Mouse (Mus musculus) olfactory bulb, adult 2 months (tissue): ENCODE data around the gene Ryr1. TPM values are rescaled to one million over a fixed set of nuclear protein-coding genes. Genes with fewer than 3 reads are reported as not detected.

Experiments
- H3K27ac ChIP-seq: fragments of 200-500 bp; 2 replicates; pipeline ENCODE4 v1.5.1; 2012; ENCODE audit warnings: low read depth, low read length; ENCODE audit not compliant: insufficient read depth
- H3K4me1 ChIP-seq: fragments of 200-500 bp; 2 replicates; pipeline ENCODE4 v1.6.1; 2012; ENCODE audit warnings: low read length; ENCODE audit not compliant: control insufficient read depth, insufficient read depth
- H3K4me3 ChIP-seq: fragments of 200-500 bp; 2 replicates; pipeline ENCODE4 v1.5.1; 2012; ENCODE audit warnings: mild to moderate bottlenecking, low read depth, low read length, moderate library complexity; ENCODE audit not compliant: insufficient read depth
- CTCF ChIP-seq: fragments of 200-500 bp; IDR thresholded peaks from 2 replicates; pipeline ENCODE4 v1.5.1; 2012; ENCODE audit warnings: low read depth, mild to moderate bottlenecking, low read length, moderate library complexity; ENCODE audit not compliant: insufficient read depth
- POLR2A ChIP-seq: fragments of 200-500 bp; IDR thresholded peaks from 2 replicates; pipeline ENCODE4 v1.6.1; 2012; ENCODE audit warnings: mild to moderate bottlenecking, low read depth, low read length, moderate library complexity; ENCODE audit not compliant: insufficient read depth
- WGBS: fragments of 180-500 bp; shearing (Covaris S2); methylation state at CpG from one replicate; pipeline ENCODE4 v1.1.7; 2018; 5-methylcytosine and 5-hydroxymethylcytosine counted together
- polyA plus RNA-seq: library from polyadenylated mRNA; stranded (reverse); fragments of >200 nt; gene quantifications from 2 replicates; pipeline ENCODE4 v1.2.4, GENCODE M21; 2012; ENCODE audit warnings: low replicate concordance; ENCODE audit not compliant: missing spikeins, insufficient read depth, insufficient read length

Ryr1 gene
- polyA plus RNA-seq, 1 experiment = not detected

DNA sequence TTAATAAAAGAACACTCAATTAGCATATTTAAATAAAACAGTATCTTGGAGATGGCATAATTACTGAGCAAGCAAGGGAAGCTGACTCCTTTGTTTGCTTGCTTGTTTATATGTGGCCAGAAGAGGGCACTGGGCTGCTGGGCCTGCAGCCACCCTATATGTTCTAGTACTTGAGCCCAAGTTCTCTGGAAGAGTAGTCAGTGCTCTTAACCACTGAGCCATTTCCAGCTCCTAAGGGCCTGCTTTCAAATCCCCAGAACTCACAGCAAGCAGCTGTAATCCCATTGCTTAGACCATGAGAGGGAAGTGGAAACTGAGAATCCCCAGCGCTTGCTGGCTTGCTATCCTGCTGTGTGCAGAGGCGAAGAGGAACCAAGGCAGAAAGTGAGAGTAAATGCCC lies 3.7 kb upstream of the Ryr1 start:
- no peak for TF ChIP-seq POLR2A
- TF ChIP-seq CTCF = no peak
- H3K27ac ChIP-seq = no peak overlapping the region
- 76% methylated on average over 2 of the region's 2 CpGs for WGBS
- H3K4me3 ChIP-seq = no peak overlapping the region
- peaks cover 9% of the 10 kb centered on the region; the same call in 1 of the 2 replicates for H3K4me1 ChIP-seq

DNA sequence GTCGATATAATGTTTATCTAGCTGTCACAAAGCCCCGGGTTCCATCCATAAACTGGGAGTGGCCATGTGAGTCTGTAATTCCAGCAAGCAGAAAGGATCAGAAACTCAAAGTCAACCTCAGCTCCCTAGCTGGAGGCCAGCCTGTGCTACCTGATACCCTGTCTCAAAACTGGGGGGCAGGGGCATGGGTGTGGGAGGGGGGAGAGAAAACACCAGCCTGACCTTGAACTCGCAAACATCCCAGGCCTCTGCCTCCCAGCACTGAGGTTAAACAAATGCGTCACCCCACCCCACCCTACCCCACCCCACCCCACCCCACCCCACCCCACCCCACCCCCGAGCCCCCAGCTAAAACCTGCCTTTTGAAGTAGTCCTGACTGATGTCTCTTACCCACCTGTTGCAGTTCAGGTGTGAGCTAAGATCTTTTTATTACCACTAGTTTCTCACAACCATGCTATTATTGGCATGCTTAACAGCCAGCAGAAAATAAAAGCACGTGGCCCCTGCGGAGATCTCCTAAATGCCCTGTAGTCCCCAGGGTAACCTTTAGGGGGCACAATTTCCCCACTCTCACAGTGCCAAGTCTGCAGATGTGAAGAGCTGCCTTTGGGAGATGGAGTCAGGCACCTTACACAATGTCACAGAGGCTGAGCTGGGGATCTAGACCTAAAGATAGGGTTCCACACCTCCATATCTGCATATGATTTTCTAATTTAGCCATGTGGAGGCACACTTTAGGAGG lies 1.4 kb upstream of the Ryr1 start:
- 36% methylated on average over 7 of the region's 7 CpGs for WGBS
- no peak overlapping the region for H3K27ac ChIP-seq
- peaks cover 9% of the 10 kb centered on the region; the same call in 1 of the 2 replicates for H3K4me1 ChIP-seq
- no peak overlapping the region for H3K4me3 ChIP-seq
- TF ChIP-seq POLR2A (no peak), CTCF (no peak)

DNA sequence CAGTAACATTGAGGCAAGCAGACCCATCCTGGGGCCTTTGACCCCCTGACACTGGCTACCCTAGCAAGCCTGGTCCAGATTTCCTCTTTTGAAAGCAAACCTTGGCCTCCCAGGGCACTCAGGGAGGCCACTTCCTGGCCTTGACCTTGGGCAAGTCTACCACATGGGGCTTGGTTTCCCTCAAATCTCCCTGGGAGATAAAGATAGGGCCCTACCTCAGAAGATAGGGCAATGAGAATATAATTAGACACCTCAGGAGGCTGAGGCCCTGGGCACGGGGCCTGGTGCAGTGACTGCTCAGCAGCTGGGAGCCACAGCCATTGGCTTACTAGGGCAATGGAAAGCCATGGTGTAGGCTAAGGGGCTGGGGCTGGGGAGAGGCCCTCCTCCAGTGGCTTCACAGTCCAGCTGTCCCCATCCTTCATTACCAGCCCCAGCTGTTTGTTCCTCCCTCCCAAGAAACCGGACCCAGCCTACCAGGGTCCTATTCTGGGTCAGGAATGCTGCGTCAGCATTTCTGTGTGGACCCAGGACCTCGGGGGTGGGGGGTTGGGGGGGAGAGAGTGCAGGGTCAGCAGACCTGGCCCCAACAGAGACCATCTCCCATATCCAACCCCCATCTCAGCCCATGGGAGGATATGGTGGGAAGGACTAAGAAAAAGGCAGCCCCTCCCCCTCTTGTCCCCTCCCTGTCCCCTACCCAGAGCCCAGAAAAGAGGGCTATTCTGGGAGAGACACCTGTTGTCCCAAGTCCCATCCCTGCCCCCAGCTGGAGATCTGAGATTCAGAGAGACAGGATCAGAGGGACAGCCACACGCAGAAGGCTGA lies 1.2 kb downstream of the Ryr1 start:
- Histone ChIP-seq H3K4me3 (no peak overlapping the region), H3K27ac (no peak overlapping the region), H3K4me1 (peaks cover 9% of the 10 kb centered on the region; the same call in 1 of the 2 replicates)
- 66% methylated on average over 5 of the region's 5 CpGs for WGBS
- no peak for TF ChIP-seq CTCF
- TF ChIP-seq POLR2A = no peak

DNA sequence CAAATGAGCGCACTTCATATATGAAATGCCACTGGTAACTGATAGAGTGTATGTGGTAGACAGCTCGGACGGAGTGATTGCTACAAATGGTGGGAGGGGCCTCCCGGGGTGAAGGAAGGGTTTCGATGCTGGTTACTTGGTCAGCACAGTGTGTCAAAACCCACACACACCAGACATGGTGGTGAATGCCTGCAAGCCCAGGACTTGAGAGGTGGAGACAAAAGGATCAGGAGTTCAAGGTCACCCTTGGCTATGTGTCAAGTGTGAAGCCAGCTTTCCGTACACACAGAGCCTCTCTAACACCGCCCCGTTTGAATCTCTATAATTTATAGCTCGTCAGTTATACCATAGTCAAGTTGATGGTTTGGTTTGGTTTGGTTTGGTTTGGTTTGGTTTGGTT lies 2.2 kb downstream of the Ryr1 start:
- 92% methylated on average over 9 of the region's 9 CpGs for WGBS
- no peak for TF ChIP-seq POLR2A
- H3K4me1 ChIP-seq = peaks cover 9% of the 10 kb centered on the region; the same call in 1 of the 2 replicates

DNA sequence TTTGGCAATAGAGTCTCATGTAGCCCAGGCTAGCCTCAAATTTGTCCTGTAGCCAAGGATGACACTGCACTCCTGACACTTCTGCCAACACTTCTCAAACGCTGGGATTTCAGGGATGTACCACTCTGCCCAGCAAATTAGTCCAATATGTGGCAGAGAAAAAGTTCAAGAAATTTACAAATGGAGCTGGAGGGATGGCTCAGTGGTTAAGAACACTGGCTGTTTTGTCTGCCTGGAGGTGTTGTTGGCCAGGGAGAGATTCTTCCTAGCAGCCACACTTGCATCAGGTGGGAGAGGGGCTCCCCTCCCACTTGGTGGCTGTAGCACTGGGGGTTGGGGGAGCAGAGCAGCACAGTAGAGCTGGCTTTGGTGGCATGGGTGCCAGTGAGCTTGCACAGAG lies 5.5 kb downstream of the Ryr1 start:
- WGBS = 61% methylated on average over 1 of the region's 1 CpGs

More for the DNA sequence above, 2.2 kb downstream of the Ryr1 start:
- H3K4me3 ChIP-seq = no peak overlapping the region
- H3K27ac ChIP-seq = no peak overlapping the region

DNA sequence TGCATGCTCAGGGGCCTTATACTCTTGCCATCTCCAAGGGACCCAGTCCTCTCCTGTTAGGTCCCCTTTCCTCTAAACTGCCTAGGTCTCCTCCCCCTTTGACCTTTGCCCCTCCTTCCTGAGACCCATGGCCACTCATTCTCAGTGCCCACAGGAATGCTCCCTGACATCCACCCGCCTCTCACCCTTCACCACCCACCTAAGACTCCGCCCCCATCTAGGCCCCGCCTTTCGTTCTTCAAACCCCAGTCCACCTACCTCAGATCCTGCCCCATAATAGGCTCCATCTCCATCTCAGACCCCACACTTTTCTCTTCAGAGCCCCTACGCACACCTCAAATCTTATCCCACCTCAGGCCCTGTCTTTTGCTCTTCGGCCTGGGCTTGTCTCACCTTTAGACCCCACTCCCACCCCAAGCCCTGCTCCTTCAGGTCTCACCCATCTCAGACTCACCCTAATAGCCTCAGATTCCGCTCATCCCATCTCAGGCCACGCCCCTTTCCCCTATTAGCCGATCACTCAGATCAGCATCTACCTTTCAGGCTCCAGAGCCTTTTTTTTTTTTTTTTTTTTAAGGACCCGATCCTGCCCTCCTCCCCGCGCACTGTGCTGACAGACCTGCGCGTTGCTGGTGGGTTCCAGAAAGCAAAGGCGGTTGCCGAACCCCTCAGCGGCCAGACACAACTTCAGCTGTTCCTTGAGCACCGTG lies 6.7 kb downstream of the Ryr1 start:
- WGBS = 27% methylated on average over 18 of the region's 18 CpGs
- H3K4me1 ChIP-seq = no peaks in the 10 kb centered on the region
- TF ChIP-seq POLR2A (no peak), CTCF (no peak)
- H3K27ac ChIP-seq = no peak overlapping the region
- H3K4me3 ChIP-seq = no peak overlapping the region

More for the DNA sequence above, 5.5 kb downstream of the Ryr1 start:
- TF ChIP-seq POLR2A (no peak), CTCF (no peak)
- Histone ChIP-seq H3K4me1 (0 out of 2 replicates have a peak, but pooled peaks cover 2% of the 10 kb centered on the region), H3K4me3 (no peak overlapping the region), H3K27ac (no peak overlapping the region)

DNA sequence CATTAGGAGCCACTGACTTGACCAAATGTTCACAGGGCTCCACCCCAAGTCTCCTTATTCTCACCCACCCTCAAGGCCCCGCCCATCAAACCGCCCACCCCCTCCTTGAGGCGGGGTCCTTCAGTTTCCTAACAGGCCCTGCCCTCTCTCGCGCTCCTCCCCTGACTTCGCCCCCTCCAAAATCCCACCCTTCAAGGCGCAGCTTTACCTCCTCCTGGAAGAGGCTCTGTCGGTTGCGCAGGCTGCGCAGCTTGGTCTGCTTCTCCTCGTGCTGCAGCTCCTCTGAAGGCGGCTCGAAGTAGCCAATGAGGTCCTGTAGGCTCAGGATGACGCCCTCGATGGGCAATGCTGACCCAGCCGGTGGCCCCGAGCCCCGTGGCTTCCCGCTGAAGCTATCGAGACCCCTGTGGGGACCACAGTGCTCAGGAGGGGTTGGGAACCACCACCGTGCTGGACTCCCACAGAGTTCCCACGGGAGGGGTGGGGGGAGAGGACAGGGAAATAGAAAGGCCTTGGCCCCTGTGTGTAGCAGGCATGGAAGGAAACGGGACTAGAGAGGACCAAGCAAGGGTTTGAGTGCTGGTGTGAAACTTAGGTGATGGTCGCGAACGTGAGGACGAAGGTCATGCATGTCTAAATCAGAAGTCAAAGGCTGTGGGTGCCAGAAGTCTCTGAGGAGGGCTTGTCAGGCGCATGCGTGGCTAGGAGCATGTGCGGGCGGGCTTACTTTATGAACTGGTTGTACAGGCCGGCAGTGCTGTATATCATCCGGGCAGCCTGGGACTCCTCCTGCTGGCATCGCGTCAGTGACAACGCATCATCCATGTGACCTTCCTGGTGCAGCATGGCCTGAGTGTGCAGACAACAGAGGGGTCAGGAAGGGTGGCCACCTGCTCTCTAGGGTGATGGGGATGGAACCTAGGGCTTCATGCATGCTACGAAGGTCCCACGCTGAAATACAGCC lies 15.7 kb downstream of the Ryr1 start:
- TF ChIP-seq CTCF (no peak), POLR2A (no peak)
- WGBS = 39% methylated on average over 38 of the region's 38 CpGs
- Histone ChIP-seq H3K4me1 (peaks cover 6% of the 10 kb centered on the region), H3K27ac (no peak overlapping the region), H3K4me3 (no peak overlapping the region)
